Comparison of ENCODE assay signal across 13 mouse cellular contexts in the genomic region with DNA sequence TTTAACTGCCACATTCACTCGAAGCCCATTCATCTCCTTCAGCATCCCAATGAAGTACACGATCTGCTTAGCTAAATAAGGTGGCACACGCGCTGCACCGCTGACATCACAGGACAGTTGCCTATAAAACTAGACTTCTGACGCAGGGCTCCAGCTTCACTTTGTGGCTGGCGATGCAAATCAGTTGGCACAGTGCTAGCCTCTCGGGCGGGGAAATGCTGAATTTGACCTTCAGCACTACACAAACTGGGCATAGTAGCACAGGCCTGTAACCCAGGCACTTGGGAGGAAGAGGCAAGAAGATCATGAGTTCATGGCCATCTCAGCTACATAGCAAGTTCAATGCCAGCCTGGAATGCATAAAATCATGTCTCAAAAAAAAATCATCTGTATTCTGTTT. TPM values are rescaled to one million over a fixed set of nuclear protein-coding genes. Genes with fewer than 3 reads are reported as not detected.
DNase-seq lines count a peak whose midpoint lies in the region; ATAC-seq and TF ChIP-seq lines count a peak whose summit lies in the region.
"Not testable (repeated sequence)": the region's sequence is repeated elsewhere in the genome, so short reads cannot be mapped to it uniquely, and the experiment has no call there.
"Had no signal": no experiment of that assay in that cellular context is flagged by ENCODE, and none has a peak within 500 bp of the region (broad histone marks: within the 10 kb centered on the region; RNA-seq: fewer than 3 reads in every experiment).

No protein-coding gene starts in this region.

- TF ChIP-seq CTCF in gastrocnemius, adult 2 months (IDR thresholded peaks at IDR 0.05), result not testable (repeated sequence)

- 0 out of 2 replicates have a peak, but pooled peaks have one; percentile 17 for ATAC-seq in megakaryocyte progenitor cell, adult 5-6 weeks (replicated peaks; ENCODE audit: poor library complexity)

- not testable (repeated sequence) for H3K4me3 ChIP-seq in gastrocnemius, adult 2 months

- DNase-seq in adrenal gland, adult (ENCODE audit: inconsistent age in 2 of 2, low spot score in 1 of 2), result peak; percentile 28 to 73
- peak; percentile 25 for DNase-seq in adrenal gland, postnatal 10 days
- DNase-seq in adrenal gland, postnatal 36 days, result peak; percentile 30 to 54
- peak; percentile 72 for DNase-seq in gastrocnemius, adult 2 months
- peak; percentile 15 for DNase-seq in kidney, adult 11 months
- DNase-seq in kidney, adult 8-10 months, result peak; percentile 8 to 12

- intact Hi-C loops in gastrocnemius, adult 2 months (cut with DNase I), result not testable (repeated sequence)

- H3K27ac ChIP-seq in gastrocnemius, adult 2 months, result peak overlapping the region; percentile 90

RNA-seq across cellular contexts. Expression of a gene that starts 6.4 kb away (rescaled TPM):
- 1 to 10 TPM in 1 of 2 experiments, under 1 TPM in 1; 0.99 to 3.6 TPM for total RNA-seq in adrenal gland, postnatal 10 days (2021)
- under 1 TPM; 0.13 to 0.20 TPM for total RNA-seq in adrenal gland, postnatal 36 days (2021)
- total RNA-seq in gastrocnemius, adult 2 months (2021), result 10 to 100 TPM; 27.8 to 31.8 TPM
- total RNA-seq in megakaryocyte progenitor cell, adult 5-6 weeks (2015), result not detected in 2 replicates
- not detected in 2 replicates for total RNA-seq in megakaryocyte progenitor cell, adult 5-6 weeks (2017)
- total RNA-seq: common myeloid progenitor, adult 5-6 weeks had no signal

RNA-seq across cellular contexts. Expression of a gene that starts 50.3 kb away (rescaled TPM):
- total RNA-seq in adrenal gland, postnatal 10 days (2021), result under 1 TPM in 1 of 2 experiments, not detected in 1; 0.12 TPM
- total RNA-seq in adrenal gland, postnatal 36 days (2021), result under 1 TPM in 1 of 2 experiments, not detected in 1; 0.07 TPM
- total RNA-seq in gastrocnemius, adult 2 months (2021), result not detected
- total RNA-seq in megakaryocyte progenitor cell, adult 5-6 weeks (2015), result not detected in 2 replicates
- not detected in 2 replicates for total RNA-seq in megakaryocyte progenitor cell, adult 5-6 weeks (2017)
- total RNA-seq: common myeloid progenitor, adult 5-6 weeks; forebrain, postnatal 0 days; gastrocnemius, postnatal 14 days; heart, adult 2 months; heart, postnatal 14 days; heart, postnatal 4 days had no signal

Comparison
In these comparisons a context has a peak if more than half of its experiments do, and no peak if none do; other contexts are left out.
1. DNase-seq: peak in every context shown above with its lines; median percentile 72 in gastrocnemius, adult 2 months; 50 in adrenal gland, adult; 42 in adrenal gland, postnatal 36 days; 25 in adrenal gland, postnatal 10 days; 15 in kidney, adult 11 months; 10 in kidney, adult 8-10 months.
2. RNA of a gene that starts 6.4 kb away (total RNA-seq): 27.8 to 31.8 TPM in gastrocnemius, adult 2 months; 0.99 to 3.6 TPM in adrenal gland, postnatal 10 days, 0.13 to 0.20 TPM in adrenal gland, postnatal 36 days and not detected in megakaryocyte progenitor cell, adult 5-6 weeks; every median in the first group is over 4 times any median in the second.